Mouse (Mus musculus): ENCODE results near the gene Dnase2a. TPM values are rescaled to one million over a fixed set of nuclear protein-coding genes. Genes with fewer than 3 reads are reported as not detected.
A peak's percentile ranks its signal among the peaks of the same experiment; 100 is the strongest.
"Not testable (repeated sequence)": the region's sequence is repeated elsewhere in the genome, so short reads cannot be mapped to it uniquely, and the experiment has no call there.

Gene Dnase2a
- total and polyA plus RNA-seq, 3 experiments, result 10.9 to 17.5 (median 13.3) TPM

GRCm38 (mm10) chr8:84907493-84907892 is 867 bp upstream of the Dnase2a start:
- no peak for DNase-seq

GRCm38 (mm10) chr8:84907979-84908378 is 381 bp upstream of the Dnase2a start:
- not testable (repeated sequence) for DNase-seq

GRCm38 (mm10) chr8:84909162-84909767 is 905 bp downstream of the Dnase2a start:
- no peak for DNase-seq

- DNase-seq, result no peak
Measured at GRCm38 (mm10) chr8:84909949-84910348, 1.6 kb downstream of the Dnase2a start.

- no peak for DNase-seq
Measured at GRCm38 (mm10) chr8:84910551-84910950, 2.2 kb downstream of the Dnase2a start.

GRCm38 (mm10) chr8:84911854-84912253 is 3.5 kb downstream of the Dnase2a start:
- DNase-seq, result no peak

- DNase-seq, result no peak
Measured at GRCm38 (mm10) chr8:84912391-84912790, 4.0 kb downstream of the Dnase2a start.

GRCm38 (mm10) chr8:84912895-84913501 is 4.6 kb downstream of the Dnase2a start:
- peak; percentile 82 for DNase-seq

GRCm38 (mm10) chr8:84913502-84913900 is 5.1 kb downstream of the Dnase2a start:
- no peak for DNase-seq

- DNase-seq, result no peak
Measured at GRCm38 (mm10) chr8:84913960-84914359, 5.6 kb downstream of the Dnase2a start.

GRCm38 (mm10) chr8:84915269-84915668 is 6.9 kb downstream of the Dnase2a start:
- DNase-seq, result no peak

GRCm38 (mm10) chr8:84917781-84918180 is 9.4 kb downstream of the Dnase2a start:
- DNase-seq, result no peak

- DNase-seq, result no peak
Measured at GRCm38 (mm10) chr8:84918646-84919045, 10.3 kb downstream of the Dnase2a start.

GRCm38 (mm10) chr8:84921596-84921995 is 13.2 kb downstream of the Dnase2a start:
- DNase-seq, result no peak

GRCm38 (mm10) chr8:84925557-84925956 is 17.2 kb downstream of the Dnase2a start:
- DNase-seq, result no peak

- no peak for DNase-seq
Measured at GRCm38 (mm10) chr8:84927513-84927912, 19.2 kb downstream of the Dnase2a start.

- peak; percentile 68 for DNase-seq
Measured at GRCm38 (mm10) chr8:84928456-84929306, 20.3 kb downstream of the Dnase2a start.

GRCm38 (mm10) chr8:84930582-84930981 is 22.2 kb downstream of the Dnase2a start:
- no peak for DNase-seq

- DNase-seq, result no peak
Measured at GRCm38 (mm10) chr8:84933767-84934559, 25.6 kb downstream of the Dnase2a start.

GRCm38 (mm10) chr8:84934860-84935259 is 26.5 kb downstream of the Dnase2a start:
- no peak for DNase-seq

- DNase-seq, result no peak
Measured at GRCm38 (mm10) chr8:84935489-84935888, 27.1 kb downstream of the Dnase2a start.
